Mouse (Mus musculus) embryonic facial prominence, embryonic 15.5 days (tissue): Measurements from ENCODE around the gene Slf2. TPM values are rescaled to one million over a fixed set of nuclear protein-coding genes. Genes with fewer than 3 reads are reported as not detected.

ENCODE experiments used
- ATAC-seq: fragments of 200-750 bp; cut with Nextera tagmentation; 2 replicates; pipeline ENCODE4 v1.8.0; 2017; ENCODE audit warnings: low read depth, moderate TSS enrichment; ENCODE audit not compliant: insufficient number of reproducible peaks, low FRiP score, low TSS enrichment
- H3K27ac ChIP-seq: fragments of 300-500 bp; sonication (generic); replicated peaks from 2 replicates; pipeline ENCODE4 v1.5.1; 2015; ENCODE audit warnings: mild to moderate bottlenecking, inconsistent platforms
- H3K27me3 ChIP-seq: fragments of 300-500 bp; sonication (generic); 2 replicates; pipeline ENCODE4 v1.6.1; 2015; ENCODE audit warnings: inconsistent platforms
- H3K36me3 ChIP-seq: fragments of 300-500 bp; sonication (generic); 2 replicates; pipeline ENCODE4 v1.6.1; 2015; ENCODE audit warnings: mild to moderate bottlenecking, inconsistent platforms
- H3K4me1 ChIP-seq: fragments of 300-500 bp; sonication (generic); 2 replicates; pipeline ENCODE4 v1.6.1; 2015; ENCODE audit warnings: inconsistent platforms
- H3K4me2 ChIP-seq: fragments of 300-500 bp; sonication (generic); replicated peaks from 2 replicates; pipeline ENCODE4 v1.6.1; 2015; ENCODE audit warnings: mild to moderate bottlenecking, inconsistent platforms
- H3K4me3 ChIP-seq: fragments of 300-500 bp; sonication (generic); replicated peaks from 2 replicates; pipeline ENCODE4 v1.5.1; 2015; ENCODE audit warnings: mild to moderate bottlenecking, inconsistent platforms
- H3K9ac ChIP-seq: fragments of 300-500 bp; sonication (generic); 2 replicates; pipeline ENCODE4 v1.6.1; 2015; ENCODE audit warnings: inconsistent platforms
- H3K9me3 ChIP-seq: fragments of 300-500 bp; sonication (generic); replicated peaks from 2 replicates; pipeline ENCODE4 v1.6.1; 2016; ENCODE audit warnings: inconsistent platforms
- WGBS: fragments of 180-500 bp; shearing (Covaris S2); methylation state at CpG from one replicate; pipeline ENCODE4 v1.1.7; 2015; 5-methylcytosine and 5-hydroxymethylcytosine counted together
- polyA plus RNA-seq: library from polyadenylated mRNA; unstranded; fragments of >200 nt; fragmentation: Nextera tagmentation; extraction: Ambion mirVana; gene quantifications from 2 replicates; pipeline ENCODE4 v1.2.1, GENCODE M21; 2015

Gene Slf2
- polyA plus RNA-seq, 1 experiment from 2014 or later, result 27.1 TPM

DNA sequence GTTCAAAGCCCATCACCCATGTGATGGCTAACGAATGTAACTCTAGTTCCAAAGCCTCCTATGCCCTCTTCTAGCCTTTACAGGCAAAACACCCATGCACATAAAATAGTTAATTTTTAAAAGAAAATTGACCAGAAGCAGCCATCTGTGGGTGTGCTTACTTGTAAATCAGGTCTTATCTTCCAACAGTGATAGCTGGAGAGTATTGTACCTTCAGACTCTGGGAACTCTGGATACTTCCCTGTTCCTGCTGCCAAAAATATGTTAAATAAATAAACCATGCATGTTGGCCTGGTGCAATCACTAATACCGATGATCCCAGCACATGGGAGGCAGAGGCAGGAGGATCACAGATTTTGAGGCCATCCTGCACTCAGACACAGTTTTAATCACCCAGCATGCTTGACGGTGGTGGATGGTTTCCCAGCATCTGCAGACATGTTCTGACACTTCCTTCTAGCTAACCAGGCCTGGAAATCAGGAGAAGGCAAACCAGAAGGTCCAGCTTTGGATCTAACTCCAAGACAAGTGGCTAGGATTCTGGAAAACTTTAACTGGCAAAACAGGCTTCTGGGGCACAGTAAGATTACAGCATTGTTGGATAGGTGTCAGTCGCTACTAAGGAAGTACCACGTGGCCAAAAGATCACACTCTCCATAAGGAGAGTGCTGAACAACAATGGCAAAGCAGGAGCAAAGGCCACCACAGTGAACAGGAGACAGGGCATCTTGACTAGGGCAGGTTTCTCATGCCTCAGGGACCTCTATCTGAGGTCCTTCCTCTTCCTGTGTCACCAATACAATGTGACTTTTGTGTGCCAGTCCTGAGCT lies 54.4 kb downstream of the Slf2 start:
- no peak for ATAC-seq
- no peak overlapping the region for H3K27ac ChIP-seq
- H3K4me3 ChIP-seq, result no peak overlapping the region
- no peak overlapping the region for H3K4me2 ChIP-seq
- no peaks in the 10 kb centered on the region for H3K27me3 ChIP-seq
- H3K36me3 ChIP-seq, result peaks cover 18% of the 10 kb centered on the region
- no peaks in the 10 kb centered on the region for H3K9me3 ChIP-seq
- WGBS, result 45% methylated on average over 5 of the region's 5 CpGs
- no peak overlapping the region for H3K9ac ChIP-seq
- peaks cover 19% of the 10 kb centered on the region for H3K4me1 ChIP-seq

DNA sequence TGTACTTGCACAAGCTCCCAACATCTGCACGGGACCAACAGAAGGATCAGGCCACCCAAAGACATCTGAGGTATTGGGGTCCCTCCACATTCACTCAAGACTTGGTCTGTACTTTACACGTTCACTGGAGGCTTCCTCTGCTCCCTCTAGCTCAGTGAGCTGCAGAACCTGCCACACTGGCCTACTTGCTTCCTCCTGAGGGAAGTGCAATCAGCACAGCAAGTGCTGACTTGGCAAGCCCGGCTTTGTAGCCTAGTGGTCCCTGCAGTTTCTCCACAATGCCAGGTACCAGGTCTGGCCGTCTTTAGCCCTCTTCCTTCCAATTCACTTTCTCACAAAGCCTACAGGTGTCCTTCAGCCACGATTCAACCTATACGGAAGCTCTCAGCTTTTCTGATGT lies 56.1 kb downstream of the Slf2 start:
- no peaks in the 10 kb centered on the region for H3K9me3 ChIP-seq
- H3K9ac ChIP-seq, result no peak overlapping the region
- no peaks in the 10 kb centered on the region for H3K27me3 ChIP-seq
- peaks cover 5% of the 10 kb centered on the region; the same call in 1 of the 2 replicates for H3K36me3 ChIP-seq
- WGBS, result 63% methylated on average over 6 of the region's 6 CpGs
- ATAC-seq, result no peak
- no peak overlapping the region for H3K4me3 ChIP-seq
- peaks cover 23% of the 10 kb centered on the region for H3K4me1 ChIP-seq
- no peak overlapping the region for H3K27ac ChIP-seq
- no peak overlapping the region for H3K4me2 ChIP-seq

DNA sequence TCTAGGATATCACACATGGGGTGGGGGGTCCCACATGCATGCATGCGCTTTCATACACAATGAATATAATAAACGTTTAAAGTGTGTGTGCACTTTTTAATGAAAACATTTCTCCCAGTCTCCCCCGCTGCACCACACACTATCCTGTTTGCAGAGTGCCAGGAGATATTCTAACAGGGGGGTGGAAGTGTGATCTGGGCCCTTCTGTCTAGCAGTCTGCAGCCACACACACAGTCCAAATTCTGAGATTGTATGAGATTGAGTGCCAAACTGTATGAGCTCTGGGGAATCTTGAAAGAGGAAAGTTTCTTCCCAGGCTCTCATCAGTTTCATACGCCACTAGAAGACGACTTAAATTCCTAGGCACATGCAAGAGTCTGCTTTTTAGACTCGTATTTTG lies 56.9 kb downstream of the Slf2 start:
- WGBS, result 49% methylated on average over 6 of the region's 6 CpGs
- Histone ChIP-seq H3K27me3 (no peaks in the 10 kb centered on the region), H3K9me3 (no peaks in the 10 kb centered on the region), H3K4me2 (no peak overlapping the region), H3K9ac (no peak overlapping the region), H3K36me3 (0 out of 2 replicates have a peak, but pooled peaks cover 4% of the 10 kb centered on the region), H3K4me1 (peaks cover 29% of the 10 kb centered on the region), H3K4me3 (no peak overlapping the region), H3K27ac (no peak overlapping the region)
- ATAC-seq, result no peak

- 0 out of 2 replicates have a peak, but pooled peaks cover 4% of the 10 kb centered on the region for H3K36me3 ChIP-seq
- H3K4me3 ChIP-seq, result peak overlapping the region; percentile 68
- H3K9me3 ChIP-seq, result no peaks in the 10 kb centered on the region
- H3K4me2 ChIP-seq, result peak overlapping the region; percentile 100
- ATAC-seq, result no peak
- H3K9ac ChIP-seq, result no peak overlapping the region
- H3K27me3 ChIP-seq, result no peaks in the 10 kb centered on the region
- WGBS, result 28% methylated on average over 9 of the region's 9 CpGs
- peaks cover 29% of the 10 kb centered on the region for H3K4me1 ChIP-seq
- H3K27ac ChIP-seq, result no peak overlapping the region
Measured at GRCm38 (mm10) chr19:44988321-44988720, 57.4 kb downstream of the Slf2 start.

DNA sequence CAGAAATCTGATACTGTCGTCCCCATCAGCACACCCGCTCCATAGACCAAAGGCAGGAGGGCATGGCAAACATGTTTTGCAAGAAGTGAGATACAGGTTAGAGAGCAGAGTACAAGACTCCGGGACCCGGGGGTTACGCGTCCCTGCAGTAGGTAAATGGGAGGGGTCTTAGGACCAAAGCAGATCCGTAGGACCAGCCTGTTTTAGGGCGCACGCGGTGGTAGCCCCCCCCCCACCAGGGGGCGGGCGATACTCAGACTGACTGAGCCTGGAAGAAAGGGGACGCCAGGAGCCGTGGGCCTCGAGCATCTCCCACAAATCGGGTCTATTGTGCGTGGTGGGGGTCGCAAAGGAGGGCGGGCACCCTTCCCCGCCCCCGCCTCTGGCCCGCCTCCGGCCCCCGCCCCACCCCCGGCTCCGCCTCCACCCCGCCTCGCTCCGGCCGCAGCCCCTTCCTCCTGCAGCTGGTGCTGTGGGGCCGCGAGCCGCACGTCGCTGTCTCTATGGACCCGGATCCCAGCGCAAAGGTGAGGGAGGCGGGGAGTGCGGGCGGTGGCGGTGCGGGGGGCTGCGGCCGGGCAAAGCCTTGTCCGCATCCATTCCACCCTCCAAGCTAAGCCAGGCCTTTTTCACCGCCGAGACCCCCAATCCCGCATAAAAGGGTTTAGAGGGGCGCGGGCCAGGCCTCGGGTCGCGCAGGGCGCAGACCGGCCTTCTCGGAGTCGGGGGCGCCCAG lies 58.0 kb downstream of the Slf2 start, which contains the start of gene Sema4g:
Gene Sema4g, plus strand, starts transcription at position 271 of the 736 bp plus-strand sequence.
- H3K4me1 ChIP-seq, result peaks cover 29% of the 10 kb centered on the region
- H3K27ac ChIP-seq, result no peak within 1 kb of the TSS
- peak within 1 kb of the TSS; percentile 58 for H3K9ac ChIP-seq
- peak within 1 kb of the TSS; percentile 100 for H3K4me2 ChIP-seq
- peak within 1 kb of the TSS; percentile 68 for H3K4me3 ChIP-seq
- peak; percentile 63 for ATAC-seq
- WGBS, result under 1% methylated on average over 36 of the region's 58 CpGs
- H3K36me3 ChIP-seq, result 0 out of 2 replicates have a peak, but pooled peaks cover 4% of the 10 kb centered on the region
- no peaks in the 10 kb centered on the region for H3K9me3 ChIP-seq
- no peaks in the 10 kb centered on the region for H3K27me3 ChIP-seq

DNA sequence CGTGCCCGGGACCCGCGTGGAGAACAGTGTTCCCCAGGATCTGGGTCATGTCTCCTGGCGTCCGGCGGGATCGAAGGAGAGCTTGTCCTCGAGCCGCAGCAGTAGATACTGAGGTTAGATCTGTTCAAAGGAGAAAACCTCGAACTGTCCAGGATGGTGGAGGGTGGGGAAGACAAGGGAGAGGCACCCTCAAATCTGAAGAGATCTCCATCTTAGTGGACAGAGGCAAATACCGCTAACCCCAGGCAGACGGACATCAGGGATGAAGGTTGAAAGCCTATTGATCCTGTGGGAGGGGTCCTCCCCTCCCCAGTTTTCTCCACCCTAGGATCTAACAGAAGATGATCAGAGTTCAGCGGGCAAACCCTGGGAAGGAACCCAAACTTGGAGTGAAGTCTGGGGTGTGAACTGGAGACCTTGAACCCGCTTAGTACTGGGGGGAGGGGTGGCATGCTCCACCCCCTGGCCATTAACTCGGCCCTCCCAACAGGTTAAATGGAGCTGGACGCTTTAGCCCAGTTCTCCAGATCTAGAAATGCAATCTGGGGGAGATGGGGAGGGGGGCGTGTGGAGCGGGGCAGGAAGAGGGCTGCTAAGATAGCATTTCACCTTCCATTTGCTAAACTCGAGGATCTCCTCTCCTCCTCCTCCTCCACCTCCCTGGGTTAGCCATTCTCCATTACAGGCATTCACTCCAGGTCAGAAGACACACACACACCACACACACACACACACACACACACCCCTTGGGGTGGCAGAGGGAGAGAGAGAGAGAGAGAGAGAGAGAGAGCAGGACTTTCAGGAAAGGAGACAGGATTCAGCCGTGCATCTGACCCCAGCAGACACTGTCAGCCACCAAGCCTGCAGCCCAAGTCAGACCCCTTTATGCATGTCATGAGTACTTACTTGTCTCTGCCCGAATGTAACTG lies 58.9 kb downstream of the Slf2 start:
- WGBS, result 5% methylated on average over 22 of the region's 22 CpGs
- Histone ChIP-seq H3K9me3 (no peaks in the 10 kb centered on the region), H3K27me3 (no peaks in the 10 kb centered on the region), H3K9ac (peak overlapping the region; percentile 58), H3K36me3 (no peaks in the 10 kb centered on the region), H3K4me3 (peak overlapping the region; percentile 68), H3K4me2 (peak overlapping the region; percentile 100), H3K27ac (no peak overlapping the region), H3K4me1 (peaks cover 29% of the 10 kb centered on the region)
- ATAC-seq, result no peak

DNA sequence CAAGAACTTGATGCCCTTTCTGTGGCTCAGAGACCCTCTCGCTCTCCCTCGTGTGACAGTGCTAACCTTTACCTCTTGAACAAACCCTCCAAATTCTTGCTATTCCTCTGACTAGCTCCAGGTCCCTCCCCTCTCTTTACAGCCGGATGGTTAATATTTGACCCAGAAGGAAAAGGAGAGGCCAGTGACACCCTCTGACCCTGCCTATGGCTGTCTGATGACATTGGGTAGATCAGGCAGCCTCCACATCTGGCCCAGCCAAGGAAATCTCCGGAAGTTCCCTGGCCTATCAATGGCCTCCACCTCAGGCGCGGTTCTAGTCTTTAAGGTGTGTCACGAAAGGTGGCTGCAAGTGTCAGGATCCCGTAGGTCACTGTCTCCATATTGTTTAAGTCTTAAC lies 60.1 kb downstream of the Slf2 start:
- Histone ChIP-seq H3K9me3 (no peaks in the 10 kb centered on the region), H3K4me2 (no peak overlapping the region), H3K27me3 (no peaks in the 10 kb centered on the region), H3K4me3 (no peak overlapping the region), H3K4me1 (peaks cover 29% of the 10 kb centered on the region), H3K27ac (no peak overlapping the region), H3K36me3 (no peaks in the 10 kb centered on the region), H3K9ac (no peak overlapping the region)
- 70% methylated on average over 8 of the region's 8 CpGs for WGBS
- no peak for ATAC-seq

DNA sequence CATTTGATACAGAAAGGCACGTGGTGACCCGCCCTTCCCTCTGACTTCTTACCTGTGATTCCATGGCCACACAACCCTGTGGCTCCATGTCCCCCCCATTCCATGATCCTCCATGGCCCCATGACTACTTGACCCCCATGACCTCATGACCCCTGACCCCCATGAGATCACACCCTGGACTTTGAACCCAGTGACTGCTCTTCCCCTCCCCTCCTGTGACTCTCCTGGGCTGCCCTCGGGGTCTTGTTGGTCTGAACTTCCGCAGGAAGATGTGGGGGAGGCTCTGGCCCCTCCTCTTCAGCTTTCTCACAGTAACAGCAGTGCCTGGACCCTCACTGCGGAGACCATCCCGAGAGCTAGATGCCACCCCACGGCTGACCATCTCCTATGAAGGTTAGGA lies 61.3 kb downstream of the Slf2 start:
- H3K36me3 ChIP-seq, result no peaks in the 10 kb centered on the region
- no peaks in the 10 kb centered on the region for H3K27me3 ChIP-seq
- H3K4me2 ChIP-seq, result no peak overlapping the region
- H3K9ac ChIP-seq, result no peak overlapping the region
- H3K9me3 ChIP-seq, result no peaks in the 10 kb centered on the region
- H3K4me1 ChIP-seq, result peaks cover 29% of the 10 kb centered on the region
- ATAC-seq, result no peak
- H3K4me3 ChIP-seq, result no peak overlapping the region
- no peak overlapping the region for H3K27ac ChIP-seq
- 36% methylated on average over 7 of the region's 7 CpGs for WGBS

GRCm38 (mm10) chr19:44992712-44993111 lies 61.8 kb downstream of the Slf2 start:
- Histone ChIP-seq H3K9me3 (no peaks in the 10 kb centered on the region), H3K9ac (no peak overlapping the region), H3K4me3 (no peak overlapping the region), H3K27me3 (no peaks in the 10 kb centered on the region), H3K36me3 (no peaks in the 10 kb centered on the region), H3K27ac (no peak overlapping the region), H3K4me1 (peaks cover 29% of the 10 kb centered on the region), H3K4me2 (no peak overlapping the region)
- WGBS, result 63% methylated on average over 7 of the region's 7 CpGs
- ATAC-seq, result no peak

- Histone ChIP-seq H3K27ac (no peak overlapping the region), H3K9me3 (no peaks in the 10 kb centered on the region), H3K4me2 (no peak overlapping the region), H3K27me3 (no peaks in the 10 kb centered on the region), H3K4me1 (no peaks in the 10 kb centered on the region), H3K9ac (no peak overlapping the region), H3K4me3 (no peak overlapping the region), H3K36me3 (peaks cover 26% of the 10 kb centered on the region)
- WGBS, result 67% methylated on average over 11 of the region's 11 CpGs
- ATAC-seq, result no peak
Measured at GRCm38 (mm10) chr19:44997786-44998185, 66.8 kb downstream of the Slf2 start.

GRCm38 (mm10) chr19:44999647-45000046 lies 68.7 kb downstream of the Slf2 start:
- H3K27me3 ChIP-seq, result no peaks in the 10 kb centered on the region
- H3K4me2 ChIP-seq, result no peak overlapping the region
- no peak overlapping the region for H3K9ac ChIP-seq
- H3K9me3 ChIP-seq, result no peaks in the 10 kb centered on the region
- no peak overlapping the region for H3K4me3 ChIP-seq
- H3K4me1 ChIP-seq, result no peaks in the 10 kb centered on the region
- H3K36me3 ChIP-seq, result peaks cover 44% of the 10 kb centered on the region
- no peak for ATAC-seq
- H3K27ac ChIP-seq, result no peak overlapping the region
- WGBS, result 84% methylated on average over 8 of the region's 8 CpGs
